Mouse (Mus musculus) liver, adult 2 months (tissue): ENCODE measurements around the gene Patj. TPM values are rescaled to one million over a fixed set of nuclear protein-coding genes. Genes with fewer than 3 reads are reported as not detected.

Experiments used
- DNase-seq: peaks from one replicate; pipeline ENCODE4 v3.0.0-alpha.2; 2011; ENCODE audit warnings: low read depth, low spot score; ENCODE audit errors: extremely low read depth
- H3K27ac ChIP-seq: fragments of 200-500 bp; replicated peaks from 2 replicates; pipeline ENCODE4 v1.5.1; 2012; ENCODE audit warnings: low read depth, mild to moderate bottlenecking, control low read depth, inconsistent platforms, low read length; ENCODE audit not compliant: insufficient read depth
- H3K27me3 ChIP-seq: fragments of 200-500 bp; 2 replicates; pipeline ENCODE4 v1.6.1; 2012; ENCODE audit warnings: mild to moderate bottlenecking, moderate library complexity, low read length, inconsistent platforms; ENCODE audit not compliant: control insufficient read depth, insufficient read depth
- H3K36me3 ChIP-seq: fragments of 200-500 bp; 2 replicates; pipeline ENCODE4 v1.6.1; 2012; ENCODE audit warnings: low read length, inconsistent platforms; ENCODE audit not compliant: control insufficient read depth, insufficient read depth
- H3K4me1 ChIP-seq: fragments of 200-500 bp; 2 replicates; pipeline ENCODE4 v1.6.1; 2011; ENCODE audit warnings: low read length; ENCODE audit not compliant: control insufficient read depth, insufficient read depth
- H3K4me3 ChIP-seq: fragments of 200-500 bp; 2 replicates; pipeline ENCODE4 v1.5.1; 2011; ENCODE audit warnings: low read depth, mild to moderate bottlenecking, control low read depth, low read length, moderate library complexity; ENCODE audit not compliant: insufficient read depth
- H3K79me2 ChIP-seq: fragments of 200-500 bp; 2 replicates; pipeline ENCODE4 v1.6.1; 2012; ENCODE audit warnings: inconsistent platforms, mild to moderate bottlenecking, low read length, moderate library complexity; ENCODE audit not compliant: control insufficient read depth, insufficient read depth
- H3K9ac ChIP-seq: fragments of 200-500 bp; 2 replicates; pipeline ENCODE4 v1.6.1; 2012; ENCODE audit warnings: low read depth, mild to moderate bottlenecking, control low read depth, inconsistent platforms, low read length
- CTCF ChIP-seq: fragments of 200-500 bp; IDR thresholded peaks from 2 replicates; pipeline ENCODE4 v1.5.1; 2011; ENCODE audit warnings: low read depth, low read length, control low read depth
- POLR2A ChIP-seq: fragments of 200-500 bp; IDR thresholded peaks from 2 replicates; pipeline ENCODE4 v1.6.1; 2011; ENCODE audit warnings: low read length, control low read depth; ENCODE audit not compliant: insufficient read depth; ENCODE audit errors: extremely low read depth
- WGBS: fragments of 180-500 bp; shearing (Covaris S2); methylation state at CpG from one replicate; pipeline ENCODE4 v1.1.7; 2018; 5-methylcytosine and 5-hydroxymethylcytosine counted together
- polyA plus RNA-seq: library from polyadenylated mRNA; depleted of rRNA; stranded (reverse); fragments of >200 nt; gene quantifications from 2 replicates; pipeline ENCODE4 v1.2.3, GENCODE M21; 2012
- total RNA-seq: library from RNA; depleted of rRNA; stranded (reverse); fragments of >200 nt; gene quantifications from 2 replicates; pipeline ENCODE4 v1.2.3, GENCODE M21; 2014

The Patj gene
- total and polyA plus RNA-seq, 2 experiments = 2.4 to 8.9 TPM

- TF ChIP-seq POLR2A (no peak), CTCF (no peak)
- Histone ChIP-seq H3K27ac (no peak overlapping the region), H3K27me3 (no peaks in the 10 kb centered on the region), H3K4me3 (no peak overlapping the region), H3K9ac (no peak overlapping the region), H3K4me1 (no peaks in the 10 kb centered on the region), H3K79me2 (no peaks in the 10 kb centered on the region), H3K36me3 (no peaks in the 10 kb centered on the region; the same call in 1 of the 2 replicates)
- no peak for DNase-seq
- 92% methylated on average over 18 of the region's 18 CpGs for WGBS
Observed at GRCm38 (mm10) chr4:98635140-98635837, 239.7 kb downstream of the Patj start.

DNA sequence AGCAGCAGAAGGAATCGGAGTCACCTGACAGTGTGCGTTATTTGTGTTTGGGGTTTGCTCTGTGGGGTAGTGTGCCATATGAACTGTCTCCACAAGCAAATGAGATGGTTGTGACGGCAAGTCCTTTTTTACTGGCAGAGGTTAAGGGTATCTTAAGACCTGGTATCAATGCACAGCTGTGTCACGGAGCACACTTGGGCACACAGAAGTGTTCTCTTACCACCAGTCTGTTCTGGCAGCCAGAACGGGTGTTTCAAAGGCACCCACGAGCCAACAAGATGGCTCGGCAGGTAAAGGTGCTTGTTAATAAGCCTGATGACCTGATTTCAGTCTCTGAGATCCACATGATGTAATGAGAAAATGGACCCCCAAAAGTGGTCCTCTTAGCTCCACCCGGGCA is 243.1 kb downstream of the Patj start:
- H3K9ac ChIP-seq = no peak overlapping the region
- WGBS = 95% methylated on average over 8 of the region's 8 CpGs
- no peaks in the 10 kb centered on the region for H3K27me3 ChIP-seq
- no peaks in the 10 kb centered on the region; the same call in 1 of the 2 replicates for H3K36me3 ChIP-seq
- H3K4me1 ChIP-seq = no peaks in the 10 kb centered on the region
- DNase-seq = no peak
- no peak overlapping the region for H3K4me3 ChIP-seq
- H3K79me2 ChIP-seq = no peaks in the 10 kb centered on the region
- TF ChIP-seq POLR2A (no peak), CTCF (no peak)
- no peak overlapping the region for H3K27ac ChIP-seq

DNA sequence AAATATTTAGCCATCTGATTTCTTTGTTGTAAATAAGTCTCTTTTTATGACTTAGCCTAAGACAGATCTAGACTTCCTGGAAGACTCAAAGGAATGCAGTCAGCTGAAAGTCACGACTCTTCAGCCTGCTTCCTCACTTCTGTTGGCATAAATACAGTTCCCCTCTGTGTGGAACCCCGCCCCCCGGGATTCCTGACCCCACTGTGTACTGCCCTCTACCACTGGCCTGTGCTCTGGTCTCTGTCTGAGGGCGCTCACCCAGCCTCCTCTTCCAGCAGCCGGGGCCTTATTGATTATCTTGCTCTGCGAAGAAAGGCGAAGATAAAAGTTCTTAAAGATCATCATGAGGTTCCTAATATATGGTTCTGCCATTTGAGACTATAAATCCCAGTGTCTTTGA is 258.1 kb downstream of the Patj start:
- DNase-seq = no peak
- Histone ChIP-seq H3K27ac (no peak overlapping the region), H3K36me3 (peaks cover 3% of the 10 kb centered on the region; the same call in 1 of the 2 replicates), H3K4me1 (no peaks in the 10 kb centered on the region), H3K4me3 (no peak overlapping the region), H3K79me2 (no peaks in the 10 kb centered on the region), H3K27me3 (no peaks in the 10 kb centered on the region), H3K9ac (no peak overlapping the region)
- 69% methylated on average over 7 of the region's 7 CpGs for WGBS
- TF ChIP-seq CTCF (no peak), POLR2A (no peak)

DNA sequence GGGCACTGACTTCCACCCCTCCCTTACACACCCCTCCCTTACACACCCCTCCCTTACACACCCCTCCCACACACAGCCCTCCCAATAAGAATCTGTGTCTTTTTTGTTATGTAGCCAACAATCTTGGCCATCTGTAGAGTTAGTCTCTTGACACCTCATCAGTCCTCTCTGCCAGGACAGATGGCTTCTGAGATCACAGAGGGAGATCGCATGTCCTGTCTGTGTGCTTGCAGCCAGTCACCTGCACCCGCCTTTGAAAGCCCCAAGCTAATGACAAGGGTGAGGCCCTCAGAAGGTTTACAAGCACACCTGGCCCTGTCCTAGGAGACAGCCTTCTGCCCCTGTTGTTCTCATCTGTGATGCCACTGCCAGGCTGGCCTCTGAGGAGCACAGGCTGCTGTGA is 258.8 kb downstream of the Patj start:
- Histone ChIP-seq H3K4me1 (no peaks in the 10 kb centered on the region), H3K4me3 (no peak overlapping the region), H3K27ac (no peak overlapping the region), H3K79me2 (no peaks in the 10 kb centered on the region), H3K9ac (no peak overlapping the region), H3K27me3 (no peaks in the 10 kb centered on the region), H3K36me3 (peaks cover 3% of the 10 kb centered on the region; the same call in 1 of the 2 replicates)
- TF ChIP-seq POLR2A (no peak), CTCF (no peak)
- WGBS = 92% methylated on average over 2 of the region's 2 CpGs
- DNase-seq = no peak

DNA sequence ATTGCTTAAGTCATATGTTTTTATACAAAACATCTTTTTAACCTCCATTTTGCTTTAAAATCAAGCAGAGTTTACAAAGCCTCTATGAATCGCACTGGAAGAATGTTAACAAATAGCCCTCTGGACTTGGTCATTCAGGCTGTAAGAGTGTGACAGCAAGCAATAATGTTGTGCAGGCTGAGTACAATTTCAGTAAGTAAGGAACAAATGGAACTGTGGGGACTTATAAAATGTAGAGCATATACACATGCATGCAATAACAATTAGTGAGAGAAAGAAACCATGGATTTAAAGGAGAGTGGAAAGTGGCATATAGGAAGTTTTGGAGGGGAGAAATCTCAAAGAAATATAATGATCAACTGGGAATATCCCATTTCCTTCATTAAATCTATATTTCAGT is 261.2 kb downstream of the Patj start:
- peaks cover 3% of the 10 kb centered on the region; the same call in 1 of the 2 replicates for H3K36me3 ChIP-seq
- no peaks in the 10 kb centered on the region for H3K27me3 ChIP-seq
- no peak overlapping the region for H3K9ac ChIP-seq
- TF ChIP-seq CTCF (no peak), POLR2A (no peak)
- no peaks in the 10 kb centered on the region for H3K79me2 ChIP-seq
- H3K4me1 ChIP-seq = no peaks in the 10 kb centered on the region
- H3K27ac ChIP-seq = no peak overlapping the region
- WGBS = 97% methylated on average over 1 of the region's 1 CpGs
- no peak overlapping the region for H3K4me3 ChIP-seq
- DNase-seq = no peak

GRCm38 (mm10) chr4:98659032-98659431 is 263.4 kb downstream of the Patj start:
- Histone ChIP-seq H3K36me3 (no peaks in the 10 kb centered on the region), H3K9ac (no peak overlapping the region)
- 85% methylated on average over 2 of the region's 2 CpGs for WGBS

More at GRCm38 (mm10) chr4:98659032-98659431, 263.4 kb downstream of the Patj start:
- Histone ChIP-seq H3K4me1 (no peaks in the 10 kb centered on the region), H3K4me3 (no peak overlapping the region), H3K27me3 (no peaks in the 10 kb centered on the region), H3K79me2 (no peaks in the 10 kb centered on the region), H3K27ac (no peak overlapping the region)
- no peak for DNase-seq
- TF ChIP-seq CTCF (no peak), POLR2A (no peak)
